ENCODE assay signal across 9 mouse cellular contexts in genomic region chr17:13761179-13761913, GRCm38 (mm10). TPM values are rescaled to one million over a fixed set of nuclear protein-coding genes. Genes with fewer than 3 reads are reported as not detected.
DNase-seq lines count a peak whose midpoint lies in the region; ATAC-seq lines count a peak whose summit lies in the region.
"Had no signal": no experiment of that assay in that cellular context is flagged by ENCODE, and none has a peak within 500 bp of the region (broad histone marks: within the 10 kb centered on the region; RNA-seq: fewer than 3 reads in every experiment).

TSS of gene Tcte2 (minus strand) at chr17:13761825.

- H3K9me3 ChIP-seq in forebrain, embryonic 15.5 days, result no peaks in the 10 kb centered on the region

- peak; percentile 54 for ATAC-seq in cerebellum, adult (ENCODE audit: insufficient number of reproducible peaks, low FRiP score, low TSS enrichment)
- ATAC-seq in forebrain, embryonic 15.5 days (replicated peaks), result peak; percentile 35

- H3K27me3 ChIP-seq in forebrain, embryonic 15.5 days, result no peaks in the 10 kb centered on the region

- peak within 1 kb of the TSS; percentile 99 for H3K9ac ChIP-seq in forebrain, embryonic 15.5 days (replicated peaks)

- H3K27ac ChIP-seq in forebrain, embryonic 15.5 days (replicated peaks), result peak within 1 kb of the TSS; percentile 98

- H3K4me3 ChIP-seq in forebrain, embryonic 15.5 days, result peak within 1 kb of the TSS; percentile 97

- H3K4me1 ChIP-seq in forebrain, embryonic 15.5 days, result peaks cover 50% of the 10 kb centered on the region

- no peaks in the 10 kb centered on the region for H3K36me3 ChIP-seq in forebrain, embryonic 15.5 days

- WGBS in forebrain, embryonic 15.5 days, result under 1% methylated on average over 74 of the region's 74 CpGs

- peak within 1 kb of the TSS; percentile 87 for H3K4me2 ChIP-seq in forebrain, embryonic 15.5 days (replicated peaks)

- peak in 1 of 2 experiments; percentile 36 for DNase-seq in layer of hippocampus, adult 18-20 months (ENCODE audit: low spot score in 2 of 2)
- no peak for DNase-seq in layer of hippocampus, adult 9-10 months (ENCODE audit: low spot score)
- peak; percentile 49 for DNase-seq in heart, postnatal 4 days
- DNase-seq in layer of hippocampus, postnatal 10 days (ENCODE audit: low spot score in 2 of 2), result peak; percentile 33 to 63
- DNase-seq in lung, postnatal 14 days, result peak; percentile 40
- DNase-seq in right cerebral cortex, postnatal 4 days, result peak; percentile 60

RNA-seq across cellular contexts. Expression of gene Tcte2, which starts in this region (rescaled TPM):
- 10 to 100 TPM; 18.5 to 21.0 TPM for total RNA-seq in layer of hippocampus, adult 18-20 months (2021)
- 23.5 and 27.8 TPM in 2 replicates for polyA plus RNA-seq in forebrain, embryonic 15.5 days (2015; fragmentation: Nextera tagmentation; extraction: Ambion mirVana)
- 1 to 10 TPM; 4.7 to 5.2 TPM for total RNA-seq in heart, postnatal 4 days (2021)
- total RNA-seq in layer of hippocampus, postnatal 10 days (2021), result 10 to 100 TPM; 18.4 to 20.9 TPM
- total RNA-seq: MEL had no signal
